Mouse (Mus musculus) frontal cortex, postnatal 25 days (tissue): ENCODE results near the gene Dupd1.

Experiments
- DNase-seq, 2 experiments: peaks; one replicate each; pipeline ENCODE4 v3.0.0; 2022; ENCODE audit warnings: low spot score in 2 of 2

Dupd1 gene

DNA sequence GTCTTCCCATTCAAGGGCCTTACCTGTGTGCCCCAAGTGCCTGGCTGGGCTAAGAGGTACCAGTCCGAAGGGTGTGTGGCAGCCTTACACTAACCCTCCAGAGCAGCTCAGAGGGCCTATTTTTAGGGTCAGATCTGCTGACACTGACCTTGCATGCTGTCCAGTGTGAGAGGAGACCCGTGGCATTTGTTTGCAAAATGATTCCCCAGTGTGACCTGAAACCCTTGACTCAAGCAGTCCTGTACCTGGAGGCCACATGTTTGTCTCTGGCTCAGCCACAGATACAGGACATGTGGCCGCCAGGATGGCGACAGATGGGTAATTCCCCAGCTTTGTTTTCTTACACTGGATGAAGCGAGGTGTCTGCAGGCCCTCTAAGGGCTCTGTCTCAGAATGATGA lies at the start of gene Dupd1:
Gene Dupd1, minus strand, starts transcription at position 91 of the 400 bp plus-strand sequence.
- DNase-seq, result no peak

DNA sequence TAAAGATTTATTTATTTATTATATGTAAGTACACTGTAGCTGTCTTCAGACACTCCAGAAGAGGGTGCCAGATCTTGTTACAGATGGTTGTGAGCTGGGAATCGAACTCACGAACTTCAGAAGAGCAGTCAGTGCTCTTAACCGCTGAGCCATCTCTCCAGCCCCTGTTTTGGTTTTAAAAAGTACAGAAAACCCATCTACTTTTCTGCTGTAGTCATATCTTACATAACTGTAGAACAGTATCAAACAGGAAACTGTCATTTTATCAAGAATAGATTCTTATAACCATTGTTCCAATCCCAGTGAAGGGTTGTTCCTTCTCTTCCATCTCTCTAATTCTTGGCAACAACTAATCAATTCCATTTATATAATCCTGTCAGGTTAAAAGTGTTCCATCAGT lies 49.4 kb upstream of the Dupd1 start:
- DNase-seq, result no peak

DNA sequence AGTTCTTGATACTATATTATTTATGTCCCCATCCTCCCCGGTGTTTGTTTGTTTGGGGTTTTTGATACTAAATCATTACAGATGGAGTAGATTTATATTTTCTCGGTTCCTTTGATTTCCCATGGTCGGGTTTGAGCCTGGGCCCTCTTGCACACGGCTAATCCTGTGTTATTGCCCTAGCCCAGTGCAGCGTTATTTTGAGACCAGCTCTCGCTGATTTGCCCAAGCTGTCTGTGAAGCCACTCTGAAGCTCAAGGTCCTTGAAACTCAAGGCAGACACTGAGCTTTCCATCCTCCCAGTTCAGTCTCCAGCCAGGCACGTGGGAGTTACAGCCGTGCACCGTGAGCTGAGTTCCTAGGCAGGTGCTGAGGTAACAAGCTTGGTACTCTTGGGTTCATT lies 47.2 kb upstream of the Dupd1 start:
- DNase-seq, result no peak

DNA sequence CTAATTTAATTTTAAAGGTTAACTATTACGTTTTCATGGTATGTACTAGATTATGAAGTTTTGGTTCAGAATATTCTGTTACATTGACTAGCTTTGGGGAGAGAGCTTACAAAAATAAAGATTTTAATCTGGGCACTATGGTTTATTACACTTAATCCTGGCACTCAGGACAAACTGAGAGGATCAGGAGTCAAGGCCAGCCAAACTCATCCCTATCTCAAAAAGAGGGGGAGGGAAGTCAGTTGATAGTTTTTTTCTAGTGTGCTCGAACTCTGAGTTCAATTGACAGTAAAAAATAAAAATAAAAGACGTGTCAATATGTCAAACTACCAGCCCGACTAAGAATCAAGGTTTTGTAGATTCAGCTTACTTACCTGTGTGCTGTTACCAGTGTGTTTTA lies 39.0 kb upstream of the Dupd1 start:
- DNase-seq, result no peak

DNA sequence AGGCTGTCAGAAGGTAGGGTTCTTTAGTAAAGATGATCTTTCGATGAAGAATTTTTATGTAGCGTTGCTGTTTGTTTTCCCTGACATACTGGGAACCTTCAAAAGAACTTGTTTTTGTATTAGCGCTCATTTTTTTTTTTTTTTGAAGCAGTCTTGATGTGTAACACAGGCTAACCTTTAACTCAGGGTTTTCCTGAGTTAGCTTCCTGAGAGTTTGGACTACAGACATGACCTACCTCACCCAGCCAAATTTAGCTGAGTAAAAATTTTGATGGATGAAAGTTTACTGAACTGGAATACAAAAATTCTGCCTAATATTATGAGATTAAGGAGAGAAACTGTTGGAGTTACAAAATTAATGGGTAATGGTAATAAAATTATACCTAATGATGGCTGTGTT lies 38.0 kb upstream of the Dupd1 start:
- DNase-seq, result no peak

DNA sequence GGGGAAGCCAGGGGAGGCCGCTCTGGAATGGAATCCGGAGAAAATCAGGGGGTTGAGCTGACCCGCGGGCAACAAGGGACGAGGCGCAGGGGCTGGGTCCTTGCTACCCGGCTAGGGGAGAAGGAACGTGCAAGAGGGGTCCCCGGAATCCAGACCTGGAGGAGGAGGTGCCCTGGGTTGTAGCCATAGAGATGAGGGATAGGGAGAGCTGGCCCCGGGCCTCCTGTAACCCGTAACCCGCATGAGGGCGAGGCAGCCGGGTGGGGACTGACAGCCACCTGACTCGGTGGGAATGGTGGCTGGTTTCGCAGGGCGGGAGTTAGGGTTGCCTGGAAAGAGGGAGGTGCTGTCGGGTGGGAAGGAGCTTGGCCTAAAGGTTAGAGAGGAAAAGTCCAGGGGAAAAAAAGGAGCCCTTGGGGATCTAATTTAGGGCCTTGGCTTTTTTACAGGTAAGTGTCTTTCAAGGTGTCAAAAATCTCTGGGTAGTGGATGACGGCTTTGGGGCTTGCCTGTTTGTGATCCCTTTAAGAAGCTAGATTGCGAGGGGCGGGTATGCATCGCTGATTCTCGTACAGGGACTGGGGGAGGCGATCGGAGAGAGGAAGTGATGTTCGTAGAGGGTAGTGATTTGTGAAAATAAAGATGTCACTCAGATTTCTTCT lies 36.6 kb upstream of the Dupd1 start, which contains the start of gene Dusp13:
Gene Dusp13, minus strand, starts transcription at position 301 of the 662 bp plus-strand sequence.
- DNase-seq, result peak in 1 of 2 experiments; percentile 45

DNA sequence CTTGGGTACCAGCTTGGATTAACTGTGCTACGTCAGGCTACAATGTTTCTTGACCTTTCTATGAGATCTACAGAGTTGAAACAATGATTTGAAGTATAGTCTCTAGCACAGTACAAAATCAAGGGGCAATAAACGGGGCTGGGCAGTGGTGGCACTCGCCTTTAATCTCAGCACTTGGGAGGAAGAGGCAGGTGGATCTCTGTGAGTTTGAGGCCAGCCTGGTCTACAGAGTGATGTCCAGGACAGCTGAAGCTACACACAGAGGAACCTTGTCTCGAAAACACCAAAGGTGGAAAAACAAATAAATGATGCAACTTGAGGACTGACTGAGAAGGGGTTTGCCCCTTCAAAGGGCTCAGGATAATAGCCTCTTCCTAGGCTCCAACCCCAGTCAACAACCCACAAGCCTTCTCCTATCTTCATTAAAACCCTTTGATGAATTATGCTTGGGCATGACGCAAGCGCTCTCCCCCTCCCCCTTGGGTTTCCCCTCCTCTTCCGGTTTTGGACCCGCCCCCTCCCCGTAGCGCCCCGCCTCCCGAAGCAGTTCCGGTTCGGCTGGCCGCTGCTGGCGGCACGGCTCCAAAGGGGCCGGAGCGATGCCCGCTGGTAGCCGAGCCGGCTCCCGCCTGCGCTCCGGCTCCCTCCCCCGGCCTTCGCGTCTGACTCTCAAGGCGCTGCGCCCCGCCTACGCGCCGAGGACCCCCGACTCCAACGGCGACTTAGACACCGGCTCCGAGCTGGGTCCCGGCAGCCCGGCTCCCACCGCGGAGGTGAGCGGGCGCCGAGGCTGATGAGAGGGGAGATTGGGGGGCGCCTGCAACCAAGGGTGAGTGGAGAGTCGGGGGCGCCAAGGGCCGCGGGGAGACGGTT lies 35.9 kb upstream of the Dupd1 start, which contains the start of gene Samd8:
Gene Samd8, plus strand, starts transcription at position 524 of the 873 bp plus-strand sequence.
- DNase-seq, result peak; percentile 69 to 70

DNA sequence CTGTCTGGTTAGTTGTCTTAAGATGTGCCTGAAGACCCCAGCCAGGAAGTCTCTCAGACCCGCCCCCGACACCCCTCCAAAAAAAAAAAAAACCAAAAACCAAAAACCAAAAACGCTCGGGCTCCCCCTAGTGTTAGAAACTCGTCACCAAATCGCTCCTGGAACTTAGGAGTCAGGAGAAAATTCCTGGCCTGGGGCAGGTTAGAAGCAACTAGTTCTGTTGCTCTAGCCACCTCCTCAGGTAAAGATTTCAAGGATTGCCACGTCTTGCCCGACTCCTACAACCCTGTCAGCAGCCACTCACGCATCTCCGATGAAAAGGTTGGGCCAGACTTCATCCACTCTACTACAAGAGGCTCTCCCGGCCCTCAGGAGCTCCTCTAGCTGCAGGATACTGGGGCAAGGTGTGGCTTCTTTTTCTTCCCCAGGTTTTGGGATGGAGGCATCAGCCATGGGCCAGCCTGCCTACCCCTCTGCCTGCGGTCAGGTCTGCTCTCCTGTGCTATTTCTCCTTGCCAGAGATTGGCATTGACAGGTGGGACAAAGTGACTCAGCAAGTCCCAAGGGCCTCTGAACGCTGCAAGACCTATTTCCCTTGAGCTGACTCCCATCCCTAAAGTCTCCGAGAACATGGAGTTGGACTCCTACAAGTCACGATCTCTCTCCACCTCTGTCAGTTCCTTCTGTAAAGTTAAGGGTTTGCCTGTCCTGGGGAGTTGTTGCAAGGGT lies 33.9 kb upstream of the Dupd1 start:
- peak; percentile 45 to 48 for DNase-seq

DNA sequence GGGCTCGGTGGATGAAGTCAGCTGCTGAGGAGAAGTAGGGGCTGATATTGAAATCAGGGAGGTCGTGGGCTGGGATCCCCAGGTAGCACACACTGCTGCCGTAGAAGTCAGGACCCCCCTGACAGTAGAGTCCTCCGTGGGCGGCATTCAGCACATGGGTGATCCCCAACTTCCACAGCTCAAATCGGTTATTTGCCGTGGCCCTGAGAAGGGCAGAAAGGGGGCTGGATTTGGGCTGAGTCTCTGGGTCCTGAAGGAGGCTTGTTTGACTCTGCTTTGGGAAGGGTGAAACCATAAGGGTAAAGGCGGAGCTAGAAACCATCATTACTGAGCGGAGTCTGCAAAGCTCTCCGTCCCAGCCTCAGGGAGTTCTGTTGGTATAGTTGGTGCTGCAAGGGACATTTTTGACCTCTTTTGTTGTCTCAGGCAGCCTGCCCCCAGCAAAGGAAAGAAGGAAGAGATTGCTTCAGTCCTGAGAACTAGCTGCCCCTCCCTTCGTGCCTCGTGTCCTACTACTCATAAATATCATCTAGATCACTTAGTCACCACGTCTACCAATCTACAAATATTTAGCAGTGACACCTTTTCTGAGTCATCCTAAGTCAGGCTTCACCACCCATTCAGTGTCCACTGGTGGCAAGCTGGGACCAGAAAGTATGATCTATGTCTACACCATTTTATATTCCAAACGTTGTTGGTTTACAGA lies 33.2 kb upstream of the Dupd1 start:
- no peak for DNase-seq

DNA sequence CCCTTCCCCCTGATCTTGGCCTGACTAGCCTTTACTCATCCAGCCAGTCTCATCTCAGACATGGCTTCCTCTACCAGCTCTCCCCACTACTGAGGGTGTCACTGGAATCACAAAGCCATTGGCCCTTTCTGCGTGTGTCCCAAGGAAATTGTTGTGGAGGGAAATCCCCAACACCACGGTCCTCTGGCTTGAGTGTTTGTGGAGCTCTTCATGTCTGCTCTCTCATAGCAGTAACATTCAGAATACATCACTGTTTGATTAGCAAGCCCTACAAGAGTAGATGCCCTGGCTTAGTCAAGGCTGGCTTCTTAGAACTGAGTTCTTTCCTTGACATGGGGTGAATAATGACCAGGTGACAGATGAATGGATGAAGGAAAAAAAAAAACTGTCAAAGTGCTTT lies 32.5 kb upstream of the Dupd1 start:
- no peak for DNase-seq

DNA sequence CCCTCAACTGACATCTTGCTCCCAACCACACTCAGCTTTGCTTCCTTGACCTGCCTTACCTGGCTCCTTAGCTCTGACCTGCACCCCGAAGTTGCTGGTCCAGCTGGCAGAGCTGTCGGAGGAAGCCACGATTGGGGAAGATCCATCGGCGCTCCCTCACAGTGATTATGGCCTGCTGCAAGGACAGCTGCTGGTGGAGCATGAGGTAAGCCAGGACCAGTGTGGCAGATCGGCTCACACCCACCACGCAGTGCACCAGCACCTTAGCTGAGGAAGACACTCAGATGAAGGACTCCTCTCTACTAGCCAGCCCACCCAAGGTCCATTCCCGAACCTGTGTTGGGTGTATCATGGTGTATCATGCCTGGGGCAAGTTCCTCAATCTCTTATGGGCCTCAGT lies 31.9 kb upstream of the Dupd1 start:
- DNase-seq, result no peak

DNA sequence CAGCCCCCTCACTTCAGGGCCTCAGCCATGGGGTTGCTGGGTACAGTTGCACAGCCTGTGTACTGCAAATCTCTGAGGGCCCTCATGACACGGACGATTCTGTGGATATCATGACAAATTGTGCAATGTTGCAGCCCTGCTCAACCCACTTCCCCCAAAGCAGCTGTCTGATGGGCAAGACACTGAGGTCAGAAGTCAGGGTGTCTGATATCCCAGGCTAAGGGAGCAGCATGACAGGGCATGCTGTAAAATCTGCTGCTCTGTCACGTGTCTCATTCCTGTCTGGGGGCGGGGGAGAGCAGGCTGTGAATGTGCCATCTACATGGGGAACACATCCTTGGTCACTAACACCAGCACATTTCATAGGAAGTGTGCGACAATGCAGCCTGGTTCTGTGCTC lies 30.8 kb upstream of the Dupd1 start:
- DNase-seq, result no peak

DNA sequence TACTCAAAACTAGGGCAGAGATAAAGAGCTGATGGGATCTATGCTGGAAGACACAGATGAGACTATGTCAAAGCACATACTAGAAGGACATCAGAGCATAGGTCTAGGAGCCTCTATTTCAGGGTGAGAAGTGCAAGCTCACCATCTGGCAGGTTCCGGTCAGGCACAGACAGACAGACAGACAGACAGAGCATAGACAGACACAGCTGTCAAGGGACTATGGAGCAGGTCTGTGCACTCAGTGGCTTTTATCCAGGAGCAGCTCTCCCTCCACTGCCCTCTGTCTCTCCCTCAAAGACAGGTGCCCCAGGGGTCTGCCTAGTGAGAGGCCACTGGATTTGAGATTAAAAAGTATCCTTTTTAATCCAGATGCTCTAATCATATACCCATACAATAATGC lies 29.8 kb upstream of the Dupd1 start:
- no peak for DNase-seq

DNA sequence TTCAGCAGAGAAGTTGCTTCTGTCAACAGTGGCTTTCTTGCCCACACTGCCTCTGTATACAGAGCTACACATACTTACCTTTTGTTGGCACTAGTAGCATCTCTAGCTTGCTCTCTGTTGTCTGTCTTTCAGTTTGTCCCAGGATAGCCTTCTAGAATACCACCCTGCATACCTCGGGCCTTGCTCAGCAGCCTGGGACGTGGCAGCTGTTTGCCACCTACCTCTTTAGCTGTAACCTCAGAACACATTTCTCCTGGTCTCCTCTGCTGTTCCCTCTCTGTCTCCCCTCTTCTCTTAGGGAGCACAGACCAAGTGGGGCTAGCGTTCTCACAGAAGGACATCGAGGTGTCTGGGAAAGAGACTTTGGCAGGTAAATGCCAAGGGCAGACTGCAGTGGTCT lies 28.1 kb upstream of the Dupd1 start:
- DNase-seq, result no peak

DNA sequence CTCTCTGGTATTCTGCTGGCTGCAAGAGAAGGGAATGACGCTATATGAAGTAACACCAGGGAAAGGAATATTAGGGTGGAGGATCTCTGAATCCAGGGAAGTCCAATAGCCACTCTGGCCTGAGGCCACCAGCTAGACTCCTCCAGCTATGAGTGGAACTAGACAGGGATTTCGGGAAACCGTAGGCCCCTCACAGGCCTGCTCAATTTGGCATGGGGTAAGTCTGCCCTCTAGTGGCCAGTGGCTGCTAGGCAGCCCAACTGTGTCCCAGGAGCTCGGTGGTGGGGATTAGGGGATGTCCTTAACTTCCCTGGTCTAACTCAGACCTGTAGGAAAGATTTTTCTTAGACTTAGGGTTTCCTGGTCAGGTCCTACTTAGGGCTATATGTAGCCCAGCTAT lies 27.4 kb upstream of the Dupd1 start:
- DNase-seq, result peak; percentile 81 to 82

DNA sequence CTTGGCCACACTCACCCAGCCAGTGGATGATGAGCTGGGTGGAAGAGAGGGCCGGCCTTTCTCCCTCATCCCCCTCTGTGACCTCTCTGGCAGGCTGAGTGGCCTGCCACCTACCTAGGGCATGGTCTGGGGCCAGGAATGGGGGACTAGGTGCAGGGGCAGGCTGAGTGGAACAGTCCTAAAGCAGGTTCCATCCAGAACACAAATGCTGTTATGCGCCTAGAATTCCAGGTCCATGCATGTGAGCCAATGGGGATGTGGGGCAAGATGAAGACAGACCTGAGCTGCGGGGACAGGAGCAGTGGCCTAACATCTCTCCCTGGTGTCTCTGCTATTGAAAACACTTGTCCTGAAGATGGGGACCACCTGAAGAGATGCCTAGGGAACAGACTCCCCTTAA lies 26.9 kb upstream of the Dupd1 start:
- DNase-seq, result no peak

DNA sequence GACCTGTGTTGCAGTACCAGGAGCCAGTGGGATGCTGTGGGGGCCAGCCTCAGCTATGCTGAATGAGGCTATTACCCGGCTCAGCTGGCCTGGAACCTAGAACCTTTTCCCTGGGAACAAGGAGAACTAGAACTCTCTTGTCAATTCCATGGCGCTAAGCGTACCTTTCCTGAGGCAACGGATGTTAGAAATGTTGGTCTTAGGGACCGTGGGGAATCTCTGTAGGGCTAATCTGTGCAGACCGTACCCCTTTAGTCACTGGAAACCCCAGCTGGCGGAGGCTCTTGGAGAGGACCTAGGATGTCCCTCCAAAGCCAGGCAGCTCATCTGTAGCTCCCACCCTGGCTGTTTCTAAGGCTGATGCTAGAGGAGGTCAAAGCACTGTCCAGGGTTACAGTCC lies 26.0 kb upstream of the Dupd1 start:
- DNase-seq, result no peak

DNA sequence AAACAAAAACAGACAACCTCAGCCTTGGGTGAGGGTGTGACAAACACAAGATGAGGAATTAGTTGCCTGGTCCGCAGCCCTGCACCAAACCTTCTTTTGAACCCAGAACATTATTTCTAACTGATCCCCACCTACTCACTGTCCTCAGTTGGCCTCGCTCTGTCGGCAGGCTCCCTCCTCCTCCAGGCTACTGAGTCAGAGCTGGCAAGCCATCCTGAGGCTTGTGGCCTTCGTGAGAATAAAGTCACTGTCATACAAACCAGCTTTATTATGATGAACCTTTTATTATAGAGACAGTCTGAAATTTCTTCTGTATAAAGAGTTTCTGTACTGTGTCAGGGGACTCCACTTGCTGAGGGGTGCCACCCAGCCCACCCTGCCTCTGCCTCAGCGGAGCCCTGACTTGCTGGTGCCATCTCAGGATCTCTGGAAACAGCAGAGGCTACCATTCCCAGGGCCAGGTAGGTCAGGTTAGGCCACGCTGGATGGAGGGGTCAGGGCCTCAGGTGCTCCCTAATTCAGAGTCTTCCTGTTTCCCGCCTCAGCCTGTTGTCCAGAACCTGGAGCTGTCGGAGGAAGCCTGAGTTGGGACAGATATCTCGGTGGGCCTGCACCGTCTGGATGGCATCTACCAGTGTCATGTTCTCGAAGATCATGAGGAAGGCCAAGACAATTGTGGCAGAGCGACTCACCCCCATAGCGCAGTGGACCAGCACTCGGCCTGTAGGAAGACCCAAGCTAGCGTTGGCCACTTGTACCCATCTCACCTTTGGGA lies 18.9 kb upstream of the Dupd1 start:
- DNase-seq, result no peak

DNA sequence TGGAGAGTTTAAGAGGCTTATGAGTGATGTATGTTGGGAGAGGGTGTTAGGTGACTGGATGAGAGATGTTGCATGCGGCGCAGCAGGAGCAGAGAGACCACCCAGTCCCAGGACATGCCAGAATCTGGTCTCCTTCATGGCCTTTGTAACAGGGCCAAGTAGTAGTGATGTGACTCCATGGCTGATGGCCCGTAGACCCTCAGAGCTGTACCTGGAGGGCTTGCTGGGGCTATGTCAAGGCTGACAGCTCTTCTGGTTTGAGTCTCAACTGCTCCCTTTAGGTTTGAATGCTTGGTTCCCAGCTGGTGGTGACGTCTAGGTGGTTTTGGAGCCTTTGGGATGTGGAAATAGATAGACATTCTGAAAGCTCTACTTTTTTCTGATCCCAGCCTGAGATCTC lies 15.6 kb upstream of the Dupd1 start:
- no peak for DNase-seq

DNA sequence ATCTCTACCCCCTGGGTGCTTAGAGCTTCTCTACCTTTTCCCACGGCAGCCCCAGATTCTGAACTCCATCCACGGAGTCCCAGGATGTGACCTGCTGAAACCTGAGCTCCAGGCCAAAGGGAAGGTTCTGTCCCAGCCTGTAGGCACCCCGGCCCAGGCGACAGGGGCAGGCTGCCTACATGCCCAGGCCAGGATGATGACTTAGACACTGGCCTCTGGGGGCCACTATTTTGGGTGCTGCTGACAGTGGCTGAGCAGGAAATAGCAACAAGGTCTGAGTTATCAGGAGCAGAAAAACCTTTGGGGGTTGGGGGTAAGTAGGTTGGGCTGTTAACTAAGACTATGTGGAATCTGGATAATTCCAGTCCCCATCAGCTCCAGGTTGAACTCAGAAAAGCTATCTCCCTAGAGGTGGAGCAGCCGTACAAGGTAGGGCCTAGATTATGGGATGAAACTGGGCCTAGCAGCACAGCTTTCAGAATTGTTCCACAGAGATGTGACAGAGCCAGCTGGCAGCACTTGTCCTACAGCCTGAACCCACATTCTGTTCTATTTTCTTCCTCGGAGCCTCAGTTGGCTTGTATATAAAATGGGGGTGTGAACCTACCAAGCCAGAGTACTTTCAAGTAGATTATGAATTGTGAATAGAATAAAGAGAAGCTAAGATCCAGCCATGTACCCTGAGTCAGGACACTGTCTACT lies 14.8 kb upstream of the Dupd1 start:
- no peak for DNase-seq
